Mouse (Mus musculus): ENCODE measurements around the gene Exoc3l. TPM values are rescaled to one million over a fixed set of nuclear protein-coding genes. Genes with fewer than 3 reads are reported as not detected.

Gene Exoc3l
- polyA plus RNA-seq, 1 experiment from 2014 or later, result 8.3 TPM

DNA sequence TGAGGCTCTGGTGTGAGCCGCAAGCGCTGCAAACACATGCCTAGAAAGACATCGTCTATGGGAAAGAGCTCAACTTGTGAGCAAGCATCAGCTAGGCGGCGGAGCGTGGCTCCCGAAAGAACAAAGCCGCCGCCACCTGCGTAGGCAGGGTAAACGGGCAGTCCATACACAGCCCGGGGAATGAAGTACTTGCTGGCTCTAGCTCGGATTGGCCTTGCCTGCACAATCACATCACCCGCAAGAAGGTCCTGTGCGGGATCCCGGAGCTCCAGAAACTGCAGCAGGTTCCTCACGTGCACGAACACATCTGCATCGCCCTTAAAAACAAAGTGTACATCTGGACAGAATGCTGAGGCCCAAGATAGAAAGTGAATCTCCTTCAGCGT, 42.1 kb downstream of the Exoc3l start:
- DNase-seq (ENCODE audit: low spot score), result no peak
- H3K36me3 ChIP-seq (ENCODE audit: control insufficient read depth, insufficient read depth, low read length), result peaks cover 36% of the 10 kb centered on the region
- H3K4me3 ChIP-seq (ENCODE audit: low read depth, low read length), result peak overlapping the region; percentile 52
- peak overlapping the region; percentile 66; the same call in 1 of the 2 replicates for H3K9ac ChIP-seq (ENCODE audit: low read length)
- ATAC-seq, result peak; percentile 51
- peaks cover 5% of the 10 kb centered on the region; the same call in 1 of the 2 replicates for H3K4me1 ChIP-seq (ENCODE audit: control insufficient read depth, insufficient read depth, low read length)
- peaks cover 19% of the 10 kb centered on the region for H3K27me3 ChIP-seq (replicated peaks; ENCODE audit: control insufficient read depth, insufficient read depth, low read length)
- no peak overlapping the region for H3K27ac ChIP-seq (ENCODE audit: low read depth, low read length)
- H3K4me2 ChIP-seq (ENCODE audit: low read length), result peak overlapping the region; percentile 99
- H3K9me3 ChIP-seq (replicated peaks; ENCODE audit: control insufficient read depth, low read length), result no peaks in the 10 kb centered on the region
- 35% methylated on average over 20 of the region's 20 CpGs for WGBS

DNA sequence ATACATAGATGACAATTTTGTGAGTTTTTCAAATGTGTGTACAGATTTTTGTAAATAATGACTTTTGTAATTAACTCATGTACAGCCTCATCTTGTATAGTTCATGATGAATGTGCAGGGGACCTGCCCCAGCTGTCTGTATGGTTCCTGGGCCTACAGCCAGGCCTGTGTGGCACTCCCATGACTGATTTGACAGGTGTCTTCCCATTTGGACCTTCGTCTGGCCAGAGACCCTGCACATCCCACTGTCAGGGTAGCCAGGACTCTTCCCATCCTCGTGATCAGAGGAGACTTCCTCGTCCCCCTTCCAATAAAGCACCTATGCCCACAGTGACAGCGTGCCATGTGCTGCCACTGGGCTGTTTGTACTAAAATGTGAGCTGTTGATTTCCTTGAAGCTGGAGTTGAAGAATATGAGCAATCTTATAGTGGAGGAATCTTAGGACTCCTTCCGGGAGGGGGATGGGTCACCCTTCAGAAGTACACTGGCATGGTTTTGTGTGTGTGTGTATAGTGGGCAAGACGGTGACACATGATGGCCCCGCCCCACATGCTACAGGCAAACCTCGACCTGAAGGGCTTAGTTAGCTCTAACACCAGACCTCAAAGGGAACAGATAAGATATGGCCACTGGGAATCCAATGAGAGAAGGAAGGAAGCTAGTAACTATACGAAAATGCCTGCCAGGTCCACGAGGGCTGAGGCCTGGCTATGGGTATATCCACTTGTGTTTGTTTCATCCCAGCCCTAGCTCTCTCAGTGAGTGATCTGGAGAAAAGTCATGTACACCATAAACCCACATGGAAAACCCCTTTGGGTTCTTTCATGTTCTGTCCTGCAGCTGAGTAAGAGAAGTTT, 43.0 kb downstream of the Exoc3l start:
- no peak for ATAC-seq
- Histone ChIP-seq H3K9me3 (replicated peaks; ENCODE audit: control insufficient read depth, low read length) (no peaks in the 10 kb centered on the region), H3K27ac (ENCODE audit: low read depth, low read length) (no peak overlapping the region), H3K4me3 (ENCODE audit: low read depth, low read length) (no peak overlapping the region), H3K9ac (ENCODE audit: low read length) (no peak overlapping the region), H3K4me2 (ENCODE audit: low read length) (no peak overlapping the region), H3K27me3 (replicated peaks; ENCODE audit: control insufficient read depth, insufficient read depth, low read length) (peaks cover 11% of the 10 kb centered on the region), H3K36me3 (ENCODE audit: control insufficient read depth, insufficient read depth, low read length) (peaks cover 45% of the 10 kb centered on the region), H3K4me1 (ENCODE audit: control insufficient read depth, insufficient read depth, low read length) (peaks cover 5% of the 10 kb centered on the region; the same call in 1 of the 2 replicates)
- DNase-seq (ENCODE audit: low spot score), result no peak
- 90% methylated on average over 10 of the region's 10 CpGs for WGBS

DNA sequence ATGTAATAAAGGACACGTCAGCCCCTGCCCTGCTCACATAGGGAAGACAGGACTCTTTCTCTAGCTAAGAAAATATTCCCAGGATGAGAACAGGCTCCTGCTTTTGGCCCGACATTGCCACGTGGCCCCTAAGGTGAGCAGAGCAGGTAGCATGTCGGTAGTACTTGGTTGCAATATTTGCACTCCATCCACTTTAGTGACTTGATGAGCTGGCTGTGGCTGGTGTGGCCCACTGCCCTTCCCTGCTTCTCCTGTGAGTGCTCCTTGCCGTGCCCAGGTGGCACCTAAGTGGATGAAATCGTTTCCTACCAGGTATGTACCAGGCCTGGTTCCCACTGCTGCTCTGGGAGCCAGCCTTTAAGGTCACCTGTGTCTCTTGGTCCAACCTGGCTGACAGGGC, 43.9 kb downstream of the Exoc3l start:
- Histone ChIP-seq H3K9ac (ENCODE audit: low read length) (no peak overlapping the region), H3K4me2 (ENCODE audit: low read length) (no peak overlapping the region), H3K27me3 (replicated peaks; ENCODE audit: control insufficient read depth, insufficient read depth, low read length) (peaks cover 3% of the 10 kb centered on the region), H3K9me3 (replicated peaks; ENCODE audit: control insufficient read depth, low read length) (no peaks in the 10 kb centered on the region), H3K36me3 (ENCODE audit: control insufficient read depth, insufficient read depth, low read length) (peaks cover 55% of the 10 kb centered on the region), H3K4me1 (ENCODE audit: control insufficient read depth, insufficient read depth, low read length) (peaks cover 5% of the 10 kb centered on the region; the same call in 1 of the 2 replicates), H3K4me3 (ENCODE audit: low read depth, low read length) (no peak overlapping the region), H3K27ac (ENCODE audit: low read depth, low read length) (no peak overlapping the region)
- ATAC-seq, result no peak
- no peak for DNase-seq (ENCODE audit: low spot score)
- 93% methylated on average over 6 of the region's 6 CpGs for WGBS

DNA sequence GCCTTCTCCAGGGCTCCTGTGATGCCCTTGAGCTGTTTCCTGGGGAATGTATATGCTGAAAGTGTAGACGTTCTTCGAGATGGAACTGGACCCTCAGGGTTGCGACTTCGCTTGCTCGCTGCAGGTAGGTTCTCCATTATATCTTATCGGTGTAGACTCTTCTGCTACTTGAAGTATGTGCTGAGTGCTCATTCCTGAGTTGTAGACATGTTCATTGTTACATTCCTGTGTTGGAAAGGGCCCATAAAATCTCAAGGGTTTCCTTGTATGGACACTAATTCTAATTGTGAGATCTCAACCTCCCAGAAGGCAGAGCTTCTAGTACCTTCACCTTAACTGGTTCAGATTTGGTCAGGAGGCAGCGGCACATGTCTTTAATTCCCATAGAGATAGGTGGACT, 54.9 kb downstream of the Exoc3l start:
- Histone ChIP-seq H3K9me3 (replicated peaks; ENCODE audit: control insufficient read depth, low read length) (no peaks in the 10 kb centered on the region), H3K4me3 (ENCODE audit: low read depth, low read length) (no peak overlapping the region), H3K36me3 (ENCODE audit: control insufficient read depth, insufficient read depth, low read length) (peaks cover 54% of the 10 kb centered on the region), H3K4me1 (ENCODE audit: control insufficient read depth, insufficient read depth, low read length) (no peaks in the 10 kb centered on the region), H3K27me3 (replicated peaks; ENCODE audit: control insufficient read depth, insufficient read depth, low read length) (no peaks in the 10 kb centered on the region), H3K4me2 (ENCODE audit: low read length) (no peak overlapping the region), H3K27ac (ENCODE audit: low read depth, low read length) (no peak overlapping the region), H3K9ac (ENCODE audit: low read length) (no peak overlapping the region)
- 95% methylated on average over 7 of the region's 7 CpGs for WGBS
- ATAC-seq (no peak), DNase-seq (ENCODE audit: low spot score) (no peak)

MicroRNAs within 50 kb of the gene (microRNA counts, 519-probe panel; counts per million panel counts)
- microRNA mmu-miR-328, result 3,670 counts per million, percentile 37 among the panel's probes with 10 or more counts

Small RNAs within 50 kb of the gene (microRNA-seq; reads per million reads assigned to microRNA genes)
- not detected for gene Gm27320
- gene Mir328, result 226 reads per million, percentile 67 among the genes with 10 or more reads in this experiment

Other genes starting within 250 kb of the Exoc3l start
- not detected in 2 replicates for gene Ces3a, start 247.5 kb downstream of the Exoc3l start, polyA plus RNA-seq (2014; fragmentation: Nextera tagmentation; extraction: Ambion mirVana)
- not detected in 2 replicates for gene Ces3b, start 212.3 kb downstream of the Exoc3l start, polyA plus RNA-seq (2014; fragmentation: Nextera tagmentation; extraction: Ambion mirVana)
- 0.09 TPM in 1 of 2 replicates, not detected in the other for gene Ces4a, start 164.3 kb downstream of the Exoc3l start, polyA plus RNA-seq (2014; fragmentation: Nextera tagmentation; extraction: Ambion mirVana)
- gene Cbfb, start 125.4 kb downstream of the Exoc3l start, polyA plus RNA-seq (2014; fragmentation: Nextera tagmentation; extraction: Ambion mirVana), result 34.5 and 39.5 TPM in 2 replicates
- gene D230025D16Rik, start 71.0 kb downstream of the Exoc3l start, polyA plus RNA-seq (2014; fragmentation: Nextera tagmentation; extraction: Ambion mirVana), result 35.4 and 38.9 TPM in 2 replicates
- gene B3gnt9, start 40.9 kb downstream of the Exoc3l start, polyA plus RNA-seq (2014; fragmentation: Nextera tagmentation; extraction: Ambion mirVana), result 3.1 and 4.1 TPM in 2 replicates
- gene Tradd, start 31.5 kb downstream of the Exoc3l start, polyA plus RNA-seq (2014; fragmentation: Nextera tagmentation; extraction: Ambion mirVana), result 14.8 and 21.8 TPM in 2 replicates
- gene Fbxl8, start 31.5 kb downstream of the Exoc3l start, polyA plus RNA-seq (2014; fragmentation: Nextera tagmentation; extraction: Ambion mirVana), result 0.50 and 0.85 TPM in 2 replicates
- 0.14 and 0.37 TPM in 2 replicates for gene Hsf4, start 26.3 kb downstream of the Exoc3l start, polyA plus RNA-seq (2014; fragmentation: Nextera tagmentation; extraction: Ambion mirVana)
- 2.9 and 3.0 TPM in 2 replicates for gene Nol3, start 20.0 kb downstream of the Exoc3l start, polyA plus RNA-seq (2014; fragmentation: Nextera tagmentation; extraction: Ambion mirVana)
- gene 4931428F04Rik, start 6.2 kb downstream of the Exoc3l start, polyA plus RNA-seq (2014; fragmentation: Nextera tagmentation; extraction: Ambion mirVana), result 67.9 and 69.5 TPM in 2 replicates
- gene E2f4, start 1.6 kb upstream of the Exoc3l start, polyA plus RNA-seq (2014; fragmentation: Nextera tagmentation; extraction: Ambion mirVana), result 50.8 and 51.9 TPM in 2 replicates
- 0.70 and 0.82 TPM in 2 replicates for gene Elmo3, start 9.5 kb upstream of the Exoc3l start, polyA plus RNA-seq (2014; fragmentation: Nextera tagmentation; extraction: Ambion mirVana)
- gene Lrrc29, start 30.2 kb upstream of the Exoc3l start, polyA plus RNA-seq (2014; fragmentation: Nextera tagmentation; extraction: Ambion mirVana), result 0.67 and 0.93 TPM in 2 replicates
- gene Tmem208, start 30.3 kb upstream of the Exoc3l start, polyA plus RNA-seq (2014; fragmentation: Nextera tagmentation; extraction: Ambion mirVana), result 130 and 141 TPM in 2 replicates
- gene Fhod1, start 51.9 kb upstream of the Exoc3l start, polyA plus RNA-seq (2014; fragmentation: Nextera tagmentation; extraction: Ambion mirVana), result 0.39 and 0.48 TPM in 2 replicates
- gene Slc9a5, start 52.7 kb upstream of the Exoc3l start, polyA plus RNA-seq (2014; fragmentation: Nextera tagmentation; extraction: Ambion mirVana), result 3.8 and 6.9 TPM in 2 replicates
- 1.1 and 1.2 TPM in 2 replicates for gene Plekhg4, start 77.2 kb upstream of the Exoc3l start, polyA plus RNA-seq (2014; fragmentation: Nextera tagmentation; extraction: Ambion mirVana)
- gene Kctd19, start 117.4 kb upstream of the Exoc3l start, polyA plus RNA-seq (2014; fragmentation: Nextera tagmentation; extraction: Ambion mirVana), result 0.09 TPM in 1 of 2 replicates, not detected in the other
- gene Lrrc36, start 117.5 kb upstream of the Exoc3l start, polyA plus RNA-seq (2014; fragmentation: Nextera tagmentation; extraction: Ambion mirVana), result 0.22 and 0.43 TPM in 2 replicates
- 49.2 and 57.0 TPM in 2 replicates for gene Tppp3, start 175.4 kb upstream of the Exoc3l start, polyA plus RNA-seq (2014; fragmentation: Nextera tagmentation; extraction: Ambion mirVana)
- 15.5 and 22.0 TPM in 2 replicates for gene Zdhhc1, start 200.8 kb upstream of the Exoc3l start, polyA plus RNA-seq (2014; fragmentation: Nextera tagmentation; extraction: Ambion mirVana)
- 1.1 and 1.8 TPM in 2 replicates for gene Hsd11b2, start 222.7 kb upstream of the Exoc3l start, polyA plus RNA-seq (2014; fragmentation: Nextera tagmentation; extraction: Ambion mirVana)